Mouse (Mus musculus): ENCODE data around the gene Mbnl3.

The Mbnl3 gene

GRCm38 (mm10) chrX:51206432-51206831 lies at the start of gene Mbnl3:
TSS of gene Mbnl3 (minus strand) at chrX:51206532.
- no peak for DNase-seq (ENCODE audit: low spot score in 2 of 2)

GRCm38 (mm10) chrX:51205548-51206324 lies 596 bp downstream of the Mbnl3 start:
- peak; percentile 23 to 48 for DNase-seq (ENCODE audit: low spot score in 2 of 2)

- peak; percentile 69 to 70 for DNase-seq (ENCODE audit: low spot score in 2 of 2)
Measured at GRCm38 (mm10) chrX:51204626-51205547, 1.4 kb downstream of the Mbnl3 start.

GRCm38 (mm10) chrX:51197012-51197411 lies 9.3 kb downstream of the Mbnl3 start:
- DNase-seq (ENCODE audit: low spot score in 2 of 2), result no peak

- DNase-seq (ENCODE audit: low spot score in 2 of 2), result no peak
Measured at GRCm38 (mm10) chrX:51171914-51172313, 34.4 kb downstream of the Mbnl3 start.

- DNase-seq (ENCODE audit: low spot score in 2 of 2), result no peak
Measured at GRCm38 (mm10) chrX:51171413-51171812, 34.9 kb downstream of the Mbnl3 start.

GRCm38 (mm10) chrX:51170404-51170803 lies 35.9 kb downstream of the Mbnl3 start:
- DNase-seq (ENCODE audit: low spot score in 2 of 2), result no peak

GRCm38 (mm10) chrX:51169476-51170045 lies 36.8 kb downstream of the Mbnl3 start:
- no peak for DNase-seq (ENCODE audit: low spot score in 2 of 2)

GRCm38 (mm10) chrX:51167976-51168375 lies 38.4 kb downstream of the Mbnl3 start:
- no peak for DNase-seq (ENCODE audit: low spot score in 2 of 2)

- DNase-seq (ENCODE audit: low spot score in 2 of 2), result no peak
Measured at GRCm38 (mm10) chrX:51164766-51165165, 41.6 kb downstream of the Mbnl3 start.

- DNase-seq (ENCODE audit: low spot score in 2 of 2), result no peak
Measured at GRCm38 (mm10) chrX:51148436-51148835, 57.9 kb downstream of the Mbnl3 start.

- no peak for DNase-seq (ENCODE audit: low spot score in 2 of 2)
Measured at GRCm38 (mm10) chrX:51146351-51146750, 60.0 kb downstream of the Mbnl3 start.

- no peak for DNase-seq (ENCODE audit: low spot score in 2 of 2)
Measured at GRCm38 (mm10) chrX:51140055-51140454, 66.3 kb downstream of the Mbnl3 start.

GRCm38 (mm10) chrX:51131325-51131724 lies 75.0 kb downstream of the Mbnl3 start:
- DNase-seq (ENCODE audit: low spot score in 2 of 2), result no peak

GRCm38 (mm10) chrX:51102748-51103147 lies 103.6 kb downstream of the Mbnl3 start:
- no peak for DNase-seq (ENCODE audit: low spot score in 2 of 2)

GRCm38 (mm10) chrX:51084972-51085371 lies 121.4 kb downstream of the Mbnl3 start:
- DNase-seq (ENCODE audit: low spot score in 2 of 2), result no peak

GRCm38 (mm10) chrX:51084211-51084610 lies 122.1 kb downstream of the Mbnl3 start:
- no peak for DNase-seq (ENCODE audit: low spot score in 2 of 2)

- DNase-seq (ENCODE audit: low spot score in 2 of 2), result no peak
Measured at GRCm38 (mm10) chrX:51076744-51077143, 129.6 kb downstream of the Mbnl3 start.
